Mouse (Mus musculus) cerebellum, postnatal 36 days (tissue): ENCODE measurements around the gene Gm17334.
"Not testable (repeated sequence)": the region's sequence is repeated elsewhere in the genome, so short reads cannot be mapped to it uniquely, and the experiment has no call there.

Source experiments
- DNase-seq, 2 experiments: peaks; one replicate each; pipeline ENCODE4 v3.0.0; 2021 to 2022; ENCODE audit warnings: mixed read lengths in 2 of 2

Gene Gm17334

GRCm38 (mm10) chr11:53770125-53770791, 2.7 kb downstream of the Gm17334 start:
- DNase-seq, result peak in 1 of 2 experiments; percentile 39

- peak; percentile 54 to 68 for DNase-seq
Measured at GRCm38 (mm10) chr11:53769760-53770124, 3.2 kb downstream of the Gm17334 start, which contains the start of gene Irf1. Gene Irf1, plus strand, starts transcription at chr11:53770014.

- DNase-seq, result no peak
Measured at GRCm38 (mm10) chr11:53769185-53769576, 3.8 kb downstream of the Gm17334 start.

GRCm38 (mm10) chr11:53768422-53769184, 4.4 kb downstream of the Gm17334 start:
- no peak for DNase-seq

GRCm38 (mm10) chr11:53764581-53764980, 8.4 kb downstream of the Gm17334 start:
- DNase-seq, result no peak

GRCm38 (mm10) chr11:53763496-53764140, 9.4 kb downstream of the Gm17334 start:
- peak; percentile 68 to 75 for DNase-seq

GRCm38 (mm10) chr11:53762827-53763495, 10.0 kb downstream of the Gm17334 start:
- DNase-seq, result peak; percentile 39 to 51

GRCm38 (mm10) chr11:53762426-53762825, 10.6 kb downstream of the Gm17334 start:
- DNase-seq, result no peak

GRCm38 (mm10) chr11:53761822-53762221, 11.2 kb downstream of the Gm17334 start:
- peak; percentile 43 to 49 for DNase-seq

GRCm38 (mm10) chr11:53761284-53761683, 11.7 kb downstream of the Gm17334 start:
- no peak for DNase-seq

GRCm38 (mm10) chr11:53759545-53760406, 13.2 kb downstream of the Gm17334 start:
- no peak for DNase-seq

- no peak for DNase-seq
Measured at GRCm38 (mm10) chr11:53758791-53759351, 14.1 kb downstream of the Gm17334 start.

GRCm38 (mm10) chr11:53758033-53758432, 15.0 kb downstream of the Gm17334 start:
- not testable (repeated sequence) for DNase-seq

GRCm38 (mm10) chr11:53757612-53758011, 15.4 kb downstream of the Gm17334 start:
- DNase-seq, result no peak

GRCm38 (mm10) chr11:53755011-53755595, 17.9 kb downstream of the Gm17334 start:
- DNase-seq, result no peak

GRCm38 (mm10) chr11:53749716-53750352, 23.2 kb downstream of the Gm17334 start:
- DNase-seq, result no peak

- no peak for DNase-seq
Measured at GRCm38 (mm10) chr11:53749306-53749705, 23.7 kb downstream of the Gm17334 start.

GRCm38 (mm10) chr11:53748614-53749013, 24.4 kb downstream of the Gm17334 start:
- no peak for DNase-seq

GRCm38 (mm10) chr11:53747985-53748384, 25.0 kb downstream of the Gm17334 start:
- DNase-seq, result no peak

- DNase-seq, result no peak
Measured at GRCm38 (mm10) chr11:53745260-53745659, 27.7 kb downstream of the Gm17334 start.

GRCm38 (mm10) chr11:53742353-53742752, 30.6 kb downstream of the Gm17334 start:
- DNase-seq, result no peak
